Mouse (Mus musculus) right cerebral cortex, postnatal 10 days (tissue): Measurements from ENCODE around the gene Slc25a12.

Source experiments
- DNase-seq, 2 experiments: peaks; one replicate each; pipeline ENCODE4 v3.0.0; 2021; ENCODE audit warnings: low spot score in 2 of 2

The Slc25a12 gene

GRCm38 (mm10) chr2:71309726-71310125, 57.8 kb downstream of the Slc25a12 start:
- no peak for DNase-seq

- DNase-seq, result no peak
Measured at GRCm38 (mm10) chr2:71306357-71306756, 61.2 kb downstream of the Slc25a12 start.

GRCm38 (mm10) chr2:71304821-71305220, 62.7 kb downstream of the Slc25a12 start:
- no peak for DNase-seq

- no peak for DNase-seq
Measured at GRCm38 (mm10) chr2:71303221-71303620, 64.3 kb downstream of the Slc25a12 start.

GRCm38 (mm10) chr2:71302156-71302663, 65.3 kb downstream of the Slc25a12 start:
- DNase-seq, result no peak

- DNase-seq, result no peak
Measured at GRCm38 (mm10) chr2:71298729-71299128, 68.8 kb downstream of the Slc25a12 start.

- no peak for DNase-seq
Measured at GRCm38 (mm10) chr2:71297501-71297900, 70.0 kb downstream of the Slc25a12 start.

GRCm38 (mm10) chr2:71295844-71296243, 71.7 kb downstream of the Slc25a12 start:
- no peak for DNase-seq

- DNase-seq, result no peak
Measured at GRCm38 (mm10) chr2:71294489-71294888, 73.1 kb downstream of the Slc25a12 start.

GRCm38 (mm10) chr2:71293983-71294382, 73.6 kb downstream of the Slc25a12 start:
- DNase-seq, result no peak

- DNase-seq, result no peak
Measured at GRCm38 (mm10) chr2:71291566-71291965, 76.0 kb downstream of the Slc25a12 start.

GRCm38 (mm10) chr2:71290107-71290775, 77.3 kb downstream of the Slc25a12 start:
- DNase-seq, result peak; percentile 68 to 69

GRCm38 (mm10) chr2:71281981-71282380, 85.6 kb downstream of the Slc25a12 start:
- DNase-seq, result no peak

- DNase-seq, result peak; percentile 72 to 76
Measured at GRCm38 (mm10) chr2:71278791-71279775, 88.5 kb downstream of the Slc25a12 start.

GRCm38 (mm10) chr2:71275734-71276133, 91.8 kb downstream of the Slc25a12 start:
- no peak for DNase-seq

GRCm38 (mm10) chr2:71273955-71274679, 93.4 kb downstream of the Slc25a12 start:
- peak in 1 of 2 experiments; percentile 38 for DNase-seq

- no peak for DNase-seq
Measured at GRCm38 (mm10) chr2:71270085-71270484, 97.5 kb downstream of the Slc25a12 start.

- DNase-seq, result no peak
Measured at GRCm38 (mm10) chr2:71269332-71269731, 98.2 kb downstream of the Slc25a12 start.

- no peak for DNase-seq
Measured at GRCm38 (mm10) chr2:71268691-71269090, 98.9 kb downstream of the Slc25a12 start.

GRCm38 (mm10) chr2:71264585-71264984, 103.0 kb downstream of the Slc25a12 start:
- DNase-seq, result no peak

- DNase-seq, result no peak
Measured at GRCm38 (mm10) chr2:71256581-71256980, 111.0 kb downstream of the Slc25a12 start.

- DNase-seq, result no peak
Measured at GRCm38 (mm10) chr2:71254836-71255235, 112.7 kb downstream of the Slc25a12 start.
